Mouse (Mus musculus) adrenal gland, adult 2 months (tissue): ENCODE results near the gene Shpk. TPM values are rescaled to one million over a fixed set of nuclear protein-coding genes. Genes with fewer than 3 reads are reported as not detected.

Source experiments
- DNase-seq: peaks from one replicate; pipeline ENCODE4 v3.0.0; 2021
- long read RNA-seq: library from polyadenylated mRNA; stranded (forward); transcript quantifications from one replicate; pipeline ENCODE4 v2.0.0, GENCODE M21; 2021
- polyA plus RNA-seq: library from polyadenylated mRNA; depleted of rRNA; stranded (reverse); fragments of >200 nt; gene quantifications from 2 replicates; pipeline ENCODE4 v1.2.3, GENCODE M21; 2012; rRNA removed
- total RNA-seq, 2 experiments: library from RNA; stranded (reverse); gene quantifications; 2 replicates each; pipeline ENCODE4 v1.2.3; 2021

Shpk gene
- total RNA-seq (10 to 100 TPM in 1 of 2 experiments, 1 to 10 TPM in 1; 8.8 to 12.4 TPM), polyA plus RNA-seq (10.0 and 10.9 TPM in 2 replicates)
- long read RNA-seq, transcript Shpk-201 (7 exons, 2,808 nt), result major isoform, 11 of 14 reads
- long read RNA-seq, partial matches to known transcripts, result 1 of 14 reads
- long read RNA-seq, other reads (novel, unspliced or antisense), result 2 of 14 reads

DNA sequence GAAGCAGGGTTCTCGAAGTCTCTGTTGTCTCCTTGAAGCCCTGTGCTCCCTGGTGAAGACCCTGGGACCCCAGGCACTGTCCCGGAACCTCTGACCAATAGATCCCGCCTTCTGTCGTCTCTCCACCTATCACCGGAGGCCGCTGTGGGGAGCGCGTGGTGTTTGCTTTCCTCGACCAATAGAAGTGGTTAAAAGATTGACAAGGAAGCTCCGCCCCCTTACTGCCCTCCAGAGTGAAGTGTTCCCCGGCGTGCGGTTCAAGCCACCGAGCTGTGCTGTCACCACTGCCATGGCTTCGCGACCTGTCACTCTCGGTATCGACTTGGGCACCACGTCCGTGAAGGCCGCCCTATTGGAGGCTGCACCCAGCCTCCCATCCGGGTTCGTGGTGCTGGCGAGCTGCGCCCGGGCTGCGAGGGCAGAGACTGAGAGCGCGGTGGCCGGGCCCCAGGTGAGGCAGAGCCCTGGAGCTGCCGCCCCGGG lies at the start of gene Shpk:
Gene Shpk, plus strand, starts transcription at position 231 of the 483 bp plus-strand sequence.
- DNase-seq, result peak; percentile 96

DNA sequence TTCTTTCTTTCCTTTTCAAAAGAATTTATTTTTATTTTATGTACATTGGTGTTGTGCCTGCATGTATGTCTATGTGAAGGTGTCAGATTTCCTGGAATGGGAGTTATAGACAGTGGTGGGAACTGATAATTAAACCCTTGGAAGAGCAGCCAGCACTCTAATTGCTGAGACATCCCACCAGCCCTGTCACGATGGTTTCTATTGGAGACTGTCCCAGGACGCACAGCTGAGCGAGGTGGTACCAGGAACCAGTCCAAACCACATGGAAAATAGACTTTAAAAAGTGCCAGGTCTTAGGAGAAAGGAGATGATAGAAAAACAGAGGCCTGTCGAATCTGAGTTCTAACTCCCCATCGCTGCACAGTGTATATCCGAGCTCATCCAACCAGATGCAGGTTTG lies 44.2 kb upstream of the Shpk start:
- no peak for DNase-seq

DNA sequence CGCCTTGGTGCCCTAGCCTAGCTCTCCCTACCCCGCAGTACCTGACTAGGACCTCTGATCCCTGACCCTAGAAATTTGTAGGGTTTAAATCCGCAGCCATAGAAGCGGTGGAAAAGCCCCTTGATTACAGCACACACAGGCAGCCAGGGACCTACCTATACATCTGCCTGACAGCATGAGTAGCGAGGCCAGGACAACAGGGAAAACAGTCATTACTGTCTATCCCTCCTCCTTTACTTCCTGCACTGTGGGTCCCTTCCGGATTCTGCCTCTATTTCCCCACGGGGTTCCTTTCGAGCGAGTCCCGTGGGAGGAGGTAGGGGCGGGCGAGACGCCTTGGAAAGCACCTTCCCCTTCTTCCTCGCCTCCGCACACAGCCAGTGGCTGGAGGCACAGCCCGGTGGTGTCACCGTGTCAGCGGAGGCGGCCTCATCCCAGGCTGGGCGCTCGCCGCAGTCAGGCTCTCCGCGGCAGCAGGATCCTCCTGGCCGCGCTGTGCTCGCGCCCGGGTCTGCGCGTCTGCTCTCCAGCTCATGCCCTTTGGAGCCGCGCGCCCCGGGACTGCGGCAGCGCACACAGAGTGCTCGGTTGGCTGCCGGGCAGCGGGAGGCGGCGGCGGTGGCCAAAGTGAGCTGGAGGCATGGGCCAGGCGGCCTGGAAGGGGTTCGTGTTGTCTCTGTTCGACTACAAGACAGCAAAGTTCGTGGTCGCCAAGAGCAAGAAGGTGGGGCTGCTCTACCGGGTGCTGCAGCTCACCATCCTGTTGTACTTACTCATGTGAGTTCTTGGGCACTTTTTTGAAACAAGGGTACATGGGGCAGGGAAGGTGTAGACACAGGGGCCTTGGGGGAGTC lies 39.1 kb upstream of the Shpk start, which contains the start of gene P2rx5:
Gene P2rx5, plus strand, starts transcription at position 465 of the 854 bp plus-strand sequence.
- DNase-seq, result peak; percentile 72

DNA sequence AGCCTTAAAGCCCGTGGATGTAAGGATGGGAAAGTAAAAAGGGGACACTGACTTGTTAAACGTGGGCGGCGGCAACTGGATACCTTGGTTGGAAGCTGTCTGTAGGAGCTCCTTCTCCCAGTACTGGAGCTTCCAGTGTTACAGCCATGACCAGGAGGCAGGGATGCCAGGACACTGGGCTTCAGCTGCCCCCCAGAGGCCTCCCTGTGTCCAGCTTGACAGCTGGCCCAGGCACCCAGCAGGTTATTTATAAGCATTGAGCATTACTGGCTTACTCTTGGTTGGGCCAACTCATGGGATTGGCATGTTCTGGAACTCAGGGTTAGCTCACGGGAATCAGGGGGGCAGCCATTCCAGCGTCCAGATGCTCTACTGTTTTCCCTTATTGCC lies 38.5 kb upstream of the Shpk start:
- peak; percentile 59 for DNase-seq

DNA sequence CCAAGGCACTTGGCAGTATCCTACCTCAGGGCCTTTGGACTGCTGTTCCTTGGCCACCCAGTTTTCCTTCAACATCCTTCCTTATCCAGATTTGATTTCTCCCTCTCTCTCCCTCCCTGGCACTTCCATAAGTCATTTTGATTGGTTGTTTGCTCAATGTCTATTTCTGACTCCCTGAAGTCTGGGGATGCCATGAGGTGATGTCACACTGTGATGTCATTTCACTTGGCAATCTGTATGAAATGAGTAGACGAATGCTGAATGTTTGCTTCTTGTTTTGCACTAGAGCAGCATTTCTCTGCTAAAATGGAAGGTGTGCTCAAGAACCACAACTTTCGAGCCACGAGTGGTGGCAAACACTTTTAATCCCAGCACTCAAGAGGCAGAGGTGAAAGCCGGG lies 37.6 kb upstream of the Shpk start:
- no peak for DNase-seq

DNA sequence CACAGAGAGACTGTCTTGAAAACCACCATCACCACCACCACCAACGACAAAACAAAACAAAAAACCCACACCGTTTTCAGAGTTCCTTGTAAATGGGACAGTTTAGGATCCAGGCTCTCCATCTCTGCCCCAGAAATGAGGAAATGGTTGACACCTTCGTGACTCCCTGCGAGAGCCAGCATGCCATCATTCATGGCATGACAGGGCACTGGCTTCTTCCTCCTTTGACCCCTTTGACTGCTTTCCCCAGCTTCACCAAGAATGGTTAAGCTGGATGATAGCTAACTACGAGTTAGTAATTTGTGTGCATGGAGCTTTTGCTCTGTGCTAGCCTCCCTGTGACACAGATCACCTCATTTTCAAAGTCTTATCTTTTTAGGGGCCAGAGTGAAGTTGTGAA lies 37.0 kb upstream of the Shpk start:
- DNase-seq, result no peak

DNA sequence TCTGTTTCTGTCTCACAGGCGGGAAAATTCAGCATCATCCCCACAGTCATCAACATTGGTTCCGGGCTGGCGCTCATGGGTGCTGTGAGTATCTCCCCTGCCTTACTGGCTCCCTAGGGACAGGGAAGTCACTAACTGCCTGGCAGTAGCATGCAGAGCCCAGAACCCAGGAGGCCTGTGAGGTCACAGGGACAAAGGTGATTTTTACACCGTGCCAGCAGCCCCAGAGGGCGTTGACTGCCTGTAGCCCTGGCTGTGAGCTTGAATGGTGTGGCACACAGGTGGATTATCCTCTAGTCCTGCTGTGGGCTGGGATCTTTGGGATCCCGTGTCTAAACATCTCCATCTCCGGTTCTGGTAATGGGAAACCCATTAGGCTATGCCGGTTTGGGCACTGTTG lies 31.2 kb upstream of the Shpk start:
- peak; percentile 15 for DNase-seq

DNA sequence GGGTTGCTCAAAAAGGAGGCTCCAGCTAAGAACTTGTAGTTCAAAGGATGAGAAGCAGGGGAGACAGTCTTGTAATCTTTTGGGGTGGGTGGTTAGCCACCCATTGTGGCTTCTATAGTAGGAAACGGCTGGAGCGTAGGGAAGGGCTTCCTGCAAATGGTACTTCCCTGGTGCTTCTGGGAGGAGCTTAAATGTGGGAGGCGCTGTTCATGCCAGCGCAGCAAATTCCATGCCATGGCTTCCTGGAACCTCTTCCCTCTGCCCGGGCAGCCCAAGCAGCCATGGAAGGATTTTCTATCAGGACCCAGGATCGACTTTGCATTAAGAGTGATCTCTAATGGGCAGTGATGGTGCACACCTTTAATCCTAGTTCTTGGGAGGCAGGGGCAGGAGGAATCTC lies 30.7 kb upstream of the Shpk start:
- DNase-seq, result no peak

DNA sequence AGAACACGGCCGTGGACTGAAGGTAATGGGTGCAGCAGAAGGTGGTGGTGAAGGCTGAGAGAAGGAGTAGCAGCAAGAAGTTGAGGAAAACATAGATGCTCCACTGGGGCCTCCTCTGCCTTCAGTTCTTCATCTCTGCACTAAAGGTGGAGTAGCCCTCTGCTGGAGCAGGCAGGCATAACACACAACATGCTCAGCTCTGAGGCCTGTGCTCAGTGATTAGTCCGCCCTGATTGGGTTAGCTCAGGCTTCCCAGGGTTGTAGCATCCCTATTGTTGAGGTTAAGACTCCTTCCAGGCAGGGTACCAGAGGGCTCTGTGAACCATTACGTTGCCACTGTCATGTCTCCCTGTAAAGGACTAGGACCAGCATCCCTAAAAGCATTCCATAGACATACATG lies 30.0 kb upstream of the Shpk start:
- peak; percentile 64 for DNase-seq

DNA sequence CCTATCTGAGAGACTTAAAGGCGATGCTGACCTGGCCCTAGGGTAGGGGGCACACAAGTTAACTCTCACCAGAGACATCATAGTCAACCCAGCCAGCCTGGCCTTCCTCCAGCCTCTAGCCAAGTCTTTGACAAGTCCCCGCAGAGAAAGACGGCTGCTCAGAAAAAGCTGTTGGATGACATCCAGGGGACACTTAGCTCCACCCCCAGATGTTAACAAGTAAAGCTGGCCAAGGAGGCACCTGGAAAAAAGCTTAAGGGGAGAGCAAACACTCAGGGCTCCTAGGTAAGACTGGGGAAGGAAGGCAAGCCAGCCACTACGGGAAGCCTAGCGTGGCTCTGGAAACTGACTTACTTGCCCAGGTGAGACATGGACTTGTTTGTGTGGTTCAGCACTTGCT lies 27.1 kb upstream of the Shpk start:
- peak; percentile 27 for DNase-seq

DNA sequence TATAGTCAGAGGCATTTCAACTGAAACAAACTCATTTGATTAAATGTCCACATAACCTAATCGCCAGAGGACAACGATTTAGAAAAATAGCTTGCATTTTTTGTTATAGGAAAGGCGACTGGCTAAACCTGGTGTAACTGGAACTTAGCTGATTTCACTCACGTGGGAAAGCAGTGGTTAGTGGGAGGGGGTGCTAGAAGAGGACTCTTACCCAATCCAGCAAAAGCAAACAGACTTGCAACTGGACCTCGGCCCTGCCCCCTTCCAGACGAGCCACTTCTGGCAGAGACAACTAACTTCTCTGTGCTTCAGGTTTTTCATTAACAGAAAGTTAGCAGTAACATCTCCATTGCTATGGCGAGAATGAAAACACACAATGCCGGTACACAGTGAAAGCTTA lies 23.6 kb upstream of the Shpk start:
- DNase-seq, result peak; percentile 44

DNA sequence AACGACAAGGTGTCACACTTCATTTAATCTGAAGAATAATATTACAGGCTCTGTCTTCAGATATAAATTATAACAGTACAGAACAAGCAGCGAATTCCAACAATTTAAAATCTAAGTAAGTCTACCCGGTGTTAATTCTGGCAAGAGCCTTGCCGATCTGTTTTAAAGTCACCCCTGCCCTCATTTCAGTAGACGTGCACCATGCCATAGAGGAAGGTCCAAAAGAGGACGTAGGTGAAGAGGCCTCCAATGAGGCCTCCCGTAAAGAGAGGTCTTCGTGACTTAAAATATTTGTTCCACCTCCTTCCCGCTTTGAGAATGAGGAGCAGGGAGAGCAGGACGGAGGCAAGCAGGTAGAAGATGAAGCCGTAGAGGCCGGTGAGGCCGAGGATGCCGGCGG lies 23.1 kb upstream of the Shpk start:
- DNase-seq, result no peak

DNA sequence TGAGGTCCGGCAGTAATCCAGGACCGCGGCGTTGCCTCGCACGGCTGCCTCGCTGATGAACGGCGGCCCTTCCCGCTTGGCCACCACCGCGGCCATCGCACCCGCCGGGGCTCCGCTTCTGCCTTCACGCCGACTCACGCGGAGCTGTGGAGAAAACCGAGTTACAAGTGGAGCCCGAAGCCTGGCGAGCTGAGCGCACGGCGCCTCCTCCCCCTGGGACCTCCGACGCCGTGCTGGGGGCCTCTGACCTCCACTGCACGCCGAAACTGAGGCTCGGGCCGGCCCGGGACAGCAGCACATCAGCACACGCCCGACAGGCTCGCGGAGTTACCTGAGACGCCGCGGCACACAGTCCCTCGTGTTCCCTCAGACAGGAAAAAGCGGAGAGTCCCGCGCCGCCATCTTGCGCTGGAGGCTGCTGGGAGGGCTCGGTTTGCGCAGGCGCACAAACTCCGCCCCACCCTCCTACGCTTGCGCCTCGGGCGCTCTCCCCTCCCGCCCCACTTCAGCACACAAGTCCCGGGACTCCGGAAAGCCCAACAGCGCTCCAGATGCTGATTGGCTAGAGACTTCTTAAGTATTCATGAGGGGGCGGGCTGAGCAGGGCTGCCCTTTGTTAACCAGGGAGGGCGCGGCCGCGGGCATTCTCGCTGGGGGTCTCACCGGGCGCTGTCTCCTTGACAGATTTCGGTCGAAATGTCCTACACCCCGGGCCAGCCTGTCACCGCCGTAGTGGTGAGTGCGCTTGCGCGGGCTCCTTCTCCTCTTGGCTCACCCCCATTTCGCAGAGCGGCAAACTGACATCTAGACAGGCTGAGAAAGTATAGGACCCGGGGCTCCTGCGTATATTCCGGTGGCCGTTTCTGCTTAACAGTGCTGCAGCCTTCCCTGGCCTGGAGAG lies 22.4 kb upstream of the Shpk start, which contains the start of the genes Emc6 and Tax1bp3:
Gene Emc6, minus strand, starts transcription at position 430 of the 901 bp plus-strand sequence.
Gene Tax1bp3, plus strand, starts transcription at position 476 of the 901 bp plus-strand sequence.
- DNase-seq, result peak; percentile 98

DNA sequence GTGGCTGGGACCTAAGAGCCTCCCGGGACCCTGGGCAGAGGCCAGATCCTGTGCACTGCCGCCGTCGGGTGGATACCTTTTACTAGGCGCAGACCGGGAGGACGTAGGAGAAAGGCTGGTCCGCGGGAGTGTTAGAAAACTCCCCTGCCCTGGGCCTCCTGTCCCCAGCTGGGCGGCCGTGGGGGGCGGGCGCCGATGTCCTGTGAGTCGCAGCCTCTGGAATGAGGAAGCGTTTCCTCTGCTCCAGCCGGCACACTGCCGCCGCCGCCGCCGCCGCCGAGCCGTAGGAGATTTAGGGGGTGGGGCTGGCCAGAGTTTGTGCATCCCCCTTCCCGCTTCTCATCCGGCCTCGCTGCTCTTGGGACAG lies 21.8 kb upstream of the Shpk start:
- peak; percentile 91 for DNase-seq

DNA sequence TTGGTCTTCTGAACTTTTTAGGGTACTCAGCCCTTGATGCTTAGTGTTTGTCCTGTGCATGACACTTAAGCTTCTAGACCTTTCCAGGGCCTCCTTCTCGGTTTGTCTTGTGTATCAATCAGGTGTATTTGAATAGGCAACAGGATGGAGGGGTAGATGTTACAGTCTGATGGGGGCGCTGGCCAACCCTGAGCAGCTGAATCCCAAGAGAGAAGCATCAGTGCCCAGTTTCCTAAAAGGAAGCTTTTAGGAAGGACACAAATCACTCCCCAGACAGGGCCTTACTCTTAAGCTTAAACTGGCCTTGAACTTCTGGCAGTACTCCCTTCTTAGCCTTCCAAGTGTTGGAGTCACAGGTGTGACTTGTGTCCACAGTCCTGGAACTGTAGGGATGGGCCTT lies 21.4 kb upstream of the Shpk start:
- DNase-seq, result no peak

DNA sequence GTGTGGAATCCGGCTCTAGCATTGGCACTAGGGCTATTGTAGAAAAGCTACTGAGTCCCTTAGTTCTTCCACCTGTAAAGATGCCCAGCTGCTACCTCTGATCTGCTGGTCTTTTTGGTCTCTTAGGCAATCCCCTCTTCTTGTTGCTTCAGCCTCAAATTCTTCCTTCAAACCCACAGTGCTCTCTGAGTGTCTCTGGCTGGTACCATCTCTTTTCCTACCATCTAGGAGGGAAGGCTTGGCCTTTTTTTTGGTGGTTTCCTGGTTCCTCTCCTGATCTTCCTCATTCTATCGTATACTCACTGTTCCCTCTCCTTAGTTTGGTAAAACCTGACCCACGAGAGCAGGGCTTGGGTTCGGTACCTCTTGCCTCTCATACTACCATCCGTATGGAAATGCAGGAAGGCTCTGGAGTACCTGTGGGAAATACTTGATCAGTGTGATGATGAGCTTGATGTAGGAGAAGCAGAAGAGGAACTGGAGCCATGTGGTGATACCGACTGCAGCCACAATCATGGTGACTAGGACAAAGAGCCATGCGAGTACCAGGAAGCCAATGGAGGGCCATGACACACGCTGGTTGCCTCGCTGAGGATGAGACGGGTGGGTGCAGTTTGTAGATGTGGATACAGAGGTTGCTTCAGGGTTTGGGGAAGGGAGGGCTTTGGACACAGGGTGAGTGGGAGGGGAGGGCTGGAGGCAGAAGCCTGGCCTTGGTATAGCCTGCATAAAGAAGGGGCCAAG lies 13.2 kb upstream of the Shpk start:
- no peak for DNase-seq

DNA sequence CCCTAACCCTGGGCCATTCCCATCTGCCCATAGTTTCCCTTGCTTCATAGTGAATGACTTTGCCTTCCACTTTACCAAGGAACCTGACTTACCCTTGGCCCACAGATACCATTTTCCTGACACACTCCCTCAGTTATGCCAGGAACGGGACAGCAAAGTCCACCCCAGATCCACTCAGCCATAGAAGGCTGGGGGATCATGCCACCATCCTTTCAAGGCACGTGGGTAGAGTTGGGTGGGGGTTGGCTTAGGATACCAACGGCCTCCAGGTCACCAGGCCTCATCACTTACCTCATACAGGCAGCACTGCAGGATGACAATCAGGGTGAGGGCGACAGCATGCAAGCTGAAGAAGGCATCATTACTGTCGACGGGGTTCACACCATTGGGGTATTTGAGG lies 12.0 kb upstream of the Shpk start:
- DNase-seq, result no peak

DNA sequence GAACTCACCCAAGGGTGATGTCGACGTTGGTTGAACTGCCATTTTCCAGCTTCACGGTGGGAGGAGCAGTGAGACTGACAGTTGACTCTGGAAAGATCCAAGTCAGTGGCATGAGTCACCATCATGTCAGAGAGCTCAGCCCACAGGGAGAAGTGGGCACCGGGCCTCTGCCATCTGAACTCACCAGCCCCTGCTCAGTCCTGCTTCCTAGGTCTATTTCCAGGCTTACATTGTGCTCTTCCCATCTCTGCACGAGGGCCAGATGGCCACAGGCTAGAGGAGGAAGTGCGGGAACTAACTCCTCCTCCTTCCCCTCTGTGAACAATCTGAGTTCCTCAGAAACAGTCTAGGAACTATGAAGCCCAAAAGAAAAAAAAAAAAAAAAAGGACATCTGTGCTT lies 6.2 kb upstream of the Shpk start:
- peak; percentile 51 for DNase-seq

DNA sequence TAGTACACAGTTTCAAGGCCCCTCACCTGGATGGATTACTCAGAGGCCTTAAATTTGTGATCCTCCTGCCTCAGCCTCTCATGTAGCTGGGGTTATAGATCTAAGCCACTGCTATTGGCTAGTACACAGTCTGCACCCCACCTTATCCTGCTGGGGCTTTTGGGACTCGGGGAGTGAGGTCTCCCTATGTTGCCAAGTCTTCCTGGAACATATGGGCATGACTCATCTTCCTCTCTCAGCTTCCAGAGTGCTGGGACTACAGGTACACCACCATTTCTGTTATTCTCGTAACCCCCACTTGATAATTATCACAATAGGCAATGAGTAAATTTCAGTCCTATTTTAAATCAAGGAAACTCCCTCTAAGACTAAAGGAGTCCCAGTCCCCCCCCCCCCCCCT lies 4.8 kb upstream of the Shpk start:
- DNase-seq, result no peak

DNA sequence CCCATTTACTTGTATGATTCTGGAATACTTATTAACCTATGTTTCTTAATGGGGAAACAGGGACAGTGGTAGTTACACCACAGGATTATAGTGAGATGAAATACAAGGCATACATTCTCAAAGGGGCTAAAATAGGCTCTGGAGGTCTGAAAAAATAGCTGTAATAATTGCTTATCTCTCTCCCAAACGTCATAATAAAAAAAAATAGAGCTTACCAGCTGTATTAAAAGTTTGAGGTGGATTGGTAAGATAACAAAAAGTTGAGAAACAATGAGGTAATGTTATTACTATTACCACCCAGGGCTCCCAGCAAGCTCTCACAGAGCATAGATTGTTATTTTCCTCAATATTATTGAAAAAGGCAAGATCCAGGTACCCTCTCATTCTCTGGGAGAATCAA lies 1.1 kb upstream of the Shpk start:
- DNase-seq, result no peak

DNA sequence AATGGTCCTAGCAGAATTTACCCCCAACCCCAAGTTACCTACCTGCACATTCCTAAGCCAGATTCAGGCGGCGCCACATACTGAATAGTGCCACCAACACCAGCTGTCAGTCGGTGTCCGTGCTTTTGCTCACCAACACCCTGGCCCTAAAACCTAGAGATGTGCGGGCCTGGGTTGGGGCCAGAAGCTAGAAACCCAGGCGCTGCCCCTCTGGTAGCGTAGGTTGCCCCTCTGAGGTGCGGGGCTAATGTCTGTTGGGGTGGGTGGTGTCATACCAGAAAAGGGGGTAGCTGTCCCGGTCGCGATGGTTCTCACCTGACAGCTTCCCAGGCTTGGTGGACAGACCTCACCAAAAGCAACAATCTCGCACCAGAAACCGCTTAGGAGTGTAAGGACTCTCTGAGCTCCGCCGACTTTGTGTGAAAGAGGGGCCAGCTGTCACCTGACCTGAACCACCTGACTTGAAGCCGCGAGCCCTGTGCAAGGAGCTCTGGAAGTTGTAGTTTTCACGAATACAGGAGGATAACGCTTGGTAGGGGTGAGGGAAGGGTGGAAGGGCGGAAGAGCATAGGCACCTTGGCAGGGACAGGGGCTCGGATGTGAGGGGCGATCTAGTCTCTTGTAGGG lies 544 bp upstream of the Shpk start, which contains the start of gene Ctns:
Gene Ctns, minus strand, starts transcription at position 440 of the 627 bp plus-strand sequence.
- DNase-seq, result no peak
